Mouse (Mus musculus) heart, adult 8-10 months (tissue): ENCODE measurements around the gene Gdi2. TPM values are rescaled to one million over a fixed set of nuclear protein-coding genes. Genes with fewer than 3 reads are reported as not detected.
A peak's percentile ranks its signal among the peaks of the same experiment; 100 is the strongest.
"Not testable (repeated sequence)": the region's sequence is repeated elsewhere in the genome, so short reads cannot be mapped to it uniquely, and the experiment has no call there.

Experiments
- DNase-seq: peaks from one replicate; pipeline ENCODE4 v3.0.0; 2022; ENCODE audit warnings: low spot score
- total RNA-seq, 4 experiments: library from RNA; stranded (reverse); gene quantifications; 2 replicates each; pipeline ENCODE4 v1.2.4; 2022

Gene Gdi2
- total RNA-seq: 100 to 1,000 TPM; 235 to 261 (median 251) TPM

GRCm38 (mm10) chr13:3537594-3538222 lies at the start of gene Gdi2:
Gene Gdi2 (plus strand): TSS chr13:3538063.
- DNase-seq: peak; percentile 92

GRCm38 (mm10) chr13:3495526-3495925 lies 42.3 kb upstream of the Gdi2 start:
- DNase-seq: no peak

- not testable (repeated sequence) for DNase-seq
Measured at GRCm38 (mm10) chr13:3501014-3501413, 36.8 kb upstream of the Gdi2 start.

GRCm38 (mm10) chr13:3515351-3515750 lies 22.5 kb upstream of the Gdi2 start:
- DNase-seq: not testable (repeated sequence)

- DNase-seq: not testable (repeated sequence)
Measured at GRCm38 (mm10) chr13:3519357-3519756, 18.5 kb upstream of the Gdi2 start.

- DNase-seq: not testable (repeated sequence)
Measured at GRCm38 (mm10) chr13:3519994-3520393, 17.9 kb upstream of the Gdi2 start.

GRCm38 (mm10) chr13:3523459-3523858 lies 14.4 kb upstream of the Gdi2 start:
- DNase-seq: no peak

GRCm38 (mm10) chr13:3523946-3524345 lies 13.9 kb upstream of the Gdi2 start:
- DNase-seq: no peak

- DNase-seq: no peak
Measured at GRCm38 (mm10) chr13:3525611-3526051, 12.2 kb upstream of the Gdi2 start.

- DNase-seq: peak; percentile 34
Measured at GRCm38 (mm10) chr13:3526328-3526727, 11.5 kb upstream of the Gdi2 start.

GRCm38 (mm10) chr13:3530451-3530850 lies 7.4 kb upstream of the Gdi2 start:
- no peak for DNase-seq

GRCm38 (mm10) chr13:3531176-3531575 lies 6.7 kb upstream of the Gdi2 start:
- not testable (repeated sequence) for DNase-seq

- no peak for DNase-seq
Measured at GRCm38 (mm10) chr13:3531692-3532320, 6.1 kb upstream of the Gdi2 start.

- DNase-seq: no peak
Measured at GRCm38 (mm10) chr13:3532451-3532850, 5.4 kb upstream of the Gdi2 start.

GRCm38 (mm10) chr13:3534146-3534545 lies 3.7 kb upstream of the Gdi2 start:
- no peak for DNase-seq

- DNase-seq: peak; percentile 90
Measured at GRCm38 (mm10) chr13:3538223-3538968, 533 bp downstream of the Gdi2 start.

GRCm38 (mm10) chr13:3538969-3539562 lies 1.2 kb downstream of the Gdi2 start:
- DNase-seq: no peak

- DNase-seq: no peak
Measured at GRCm38 (mm10) chr13:3540166-3540565, 2.3 kb downstream of the Gdi2 start.

- DNase-seq: peak; percentile 24
Measured at GRCm38 (mm10) chr13:3541159-3541782, 3.4 kb downstream of the Gdi2 start.

- no peak for DNase-seq
Measured at GRCm38 (mm10) chr13:3544077-3544874, 6.4 kb downstream of the Gdi2 start.

GRCm38 (mm10) chr13:3544925-3545324 lies 7.1 kb downstream of the Gdi2 start:
- no peak for DNase-seq
